ENCODE assay signal across 29 mouse cellular contexts in genomic region chr10:34209951-34210350, GRCm38 (mm10). TPM values are rescaled to one million over a fixed set of nuclear protein-coding genes. Genes with fewer than 3 reads are reported as not detected.
DNase-seq lines count a peak whose midpoint lies in the region; ATAC-seq and TF ChIP-seq lines count a peak whose summit lies in the region.
"Had no signal": no experiment of that assay in that cellular context is flagged by ENCODE, and none has a peak within 500 bp of the region (broad histone marks: within the 10 kb centered on the region; RNA-seq: fewer than 3 reads in every experiment).

No protein-coding gene starts in this region.

- no peak overlapping the region for H3K9ac ChIP-seq in CH12.LX (ENCODE audit: insufficient read depth, low read depth)
- H3K9ac ChIP-seq: forebrain, embryonic 13.5 days; heart, embryonic 12.5 days; intestine, embryonic 15.5 days; liver, embryonic 14.5 days; midbrain, embryonic 13.5 days; neural tube, embryonic 15.5 days had no signal

- dilution Hi-C loops in CH12.LX (cut with MboI; ENCODE audit: extremely low pct_ligation_motif_present, extremely low pct_unique_long_range_greater_than_20kb, low sequenced_read_pairs) = no loop called here

- H3K79me2 ChIP-seq in CH12.LX (replicated peaks; ENCODE audit: control insufficient read depth, extremely low read depth, insufficient read depth, poor library complexity, severe bottlenecking) = no peaks in the 10 kb centered on the region

- H3K27ac ChIP-seq in CH12.LX (ENCODE audit: insufficient read depth, low read depth) = no peak overlapping the region
- H3K27ac ChIP-seq: forebrain, embryonic 13.5 days; heart, adult 2 months; hindbrain, embryonic 10.5 days; hindbrain, postnatal 0 days; intestine, embryonic 15.5 days; liver, embryonic 14.5 days; midbrain, embryonic 13.5 days; neural tube, embryonic 15.5 days had no signal

- no peaks in the 10 kb centered on the region for H3K36me3 ChIP-seq in CH12.LX (replicated peaks in 1 of 2; ENCODE audit: control insufficient read depth in 1 of 2, insufficient read depth in 1 of 2, low read length in 1 of 2)
- H3K36me3 ChIP-seq: G1E; heart, embryonic 12.5 days; hindbrain, embryonic 10.5 days; intestine, embryonic 15.5 days; midbrain, embryonic 13.5 days; neural tube, embryonic 15.5 days had no signal

- 0 out of 2 replicates have a peak, but pooled peaks have one; percentile 20 for TF ChIP-seq EP300 in CH12.LX (IDR thresholded peaks at IDR 0.05; ENCODE audit: low read length)

- H3K4me1 ChIP-seq in CH12.LX (ENCODE audit: control insufficient read depth in 1 of 2, insufficient read depth in 2 of 2) = peaks cover 0 to 5% of the 10 kb centered on the region in 2 experiments; a peak in 1 of 4 replicates

- ATAC-seq in granulocyte monocyte progenitor cell, adult 5-6 weeks (replicated peaks; ENCODE audit: poor library complexity, severe bottlenecking) = peak; percentile 65
- ATAC-seq in monocyte, adult 5-6 weeks (replicated peaks; ENCODE audit: insufficient number of reproducible peaks, low FRiP score, low TSS enrichment, poor library complexity, severe bottlenecking) = peak; percentile 58
- ATAC-seq: forebrain, embryonic 13.5 days; hindbrain, postnatal 0 days; intestine, embryonic 15.5 days; midbrain, embryonic 13.5 days had no signal

- no peak overlapping the region for H3K4me3 ChIP-seq in CH12.LX (replicated peaks in 1 of 3; ENCODE audit: low read depth in 2 of 3, low read length in 2 of 3, poor library complexity in 1 of 3)
- H3K4me3 ChIP-seq: forebrain, embryonic 13.5 days; heart, adult 2 months; heart, embryonic 12.5 days; hindbrain, embryonic 10.5 days; intestine, embryonic 15.5 days; midbrain, embryonic 13.5 days; neural tube, embryonic 15.5 days had no signal

- in situ Hi-C loops in CH12.LX (cut with MboI; ENCODE audit: low pct_ligation_motif_present, low pct_unique_long_range_greater_than_20kb, low sequenced_read_pairs) = no loop called here

- no peak overlapping the region for H3K4me2 ChIP-seq in CH12.LX (ENCODE audit: insufficient read depth, low read depth, poor library complexity, severe bottlenecking)
- H3K4me2 ChIP-seq: forebrain, embryonic 13.5 days; heart, embryonic 12.5 days; intestine, embryonic 15.5 days; midbrain, embryonic 13.5 days; neural tube, embryonic 15.5 days had no signal

- peaks cover 4% of the 10 kb centered on the region for H3K9me3 ChIP-seq in CH12.LX (replicated peaks; ENCODE audit: low read length)
- H3K9me3 ChIP-seq: forebrain, embryonic 13.5 days; G1E; heart, embryonic 12.5 days; hindbrain, embryonic 10.5 days; intestine, embryonic 15.5 days; midbrain, embryonic 13.5 days; neural tube, embryonic 15.5 days had no signal

- no peak for TF ChIP-seq POLR2A in CH12.LX (IDR thresholded peaks at IDR 0.05; ENCODE audit: low read depth, low read length)

- TF ChIP-seq CTCF in CH12.LX (conservative IDR thresholded peaks at IDR 0.05 in 1 of 2, IDR thresholded peaks at IDR 0.05 in 1 of 2; ENCODE audit: low read depth in 2 of 2, low read length in 2 of 2) = no peak

- TF ChIP-seq RAD21 in CH12.LX (IDR thresholded peaks at IDR 0.05; ENCODE audit: low read depth, low read length) = no peak

- no peaks in the 10 kb centered on the region for H3K27me3 ChIP-seq in CH12.LX (replicated peaks)
- H3K27me3 ChIP-seq: forebrain, embryonic 13.5 days; heart, embryonic 12.5 days; intestine, embryonic 15.5 days; midbrain, embryonic 13.5 days; neural tube, embryonic 15.5 days had no signal

- DNase-seq in 416B (ENCODE audit: low read depth) (peak; percentile 42), CH12.LX (ENCODE audit: extremely low read depth) (no peak)
- no peak for DNase-seq in T-cell, adult 2 months (ENCODE audit: low spot score)
- no peak for DNase-seq in cerebellum, postnatal 14 days
- DNase-seq in yolk sac, embryonic 10.5 days (ENCODE audit: low spot score) = no peak
- DNase-seq: adrenal gland, postnatal 25 days; cerebellum, adult 18-20 months; cerebellum, postnatal 10 days; gastrocnemius, postnatal 14 days; kidney, adult 2 months; kidney, postnatal 36 days; left cerebral cortex, postnatal 4 days; lung, adult 2 months; lung, postnatal 14 days; spleen, adult 18-20 months; thymus, adult 2 months; thymus, postnatal 4 days had no signal

TF ChIP-seq in CH12.LX, 34 proteins besides CTCF, POLR2A, EP300 and RAD21:
- TF ChIP-seq MAFK (IDR thresholded peaks at IDR 0.05; ENCODE audit: insufficient replicate concordance, low read length) = peak; percentile 44; the same call in 1 of the 2 replicates
- TF ChIP-seq CHD1 (IDR thresholded peaks at IDR 0.05; ENCODE audit: low read depth, low read length) = no peak
- no peak for TF ChIP-seq TBP (conservative IDR thresholded peaks at IDR 0.05; ENCODE audit: low read depth, low read length)
- no peak for TF ChIP-seq NRF1 (IDR thresholded peaks at IDR 0.05; ENCODE audit: low read depth, low read length)
- TF ChIP-seq SIN3A (IDR thresholded peaks at IDR 0.05; ENCODE audit: low read length) = no peak
- TF ChIP-seq ZNF384 (IDR thresholded peaks at IDR 0.05; ENCODE audit: low read depth, low read length) = no peak
TF ChIP-seq in CH12.LX: peak in this region for 1.

RNA-seq across cellular contexts. Expression of gene Dse, which starts 2.4 kb away (rescaled TPM):
- total RNA-seq in CH12.LX (2012; rRNA removed) (not detected in 2 replicates), CH12.LX (2014; rRNA removed) (0.15 and 0.16 TPM in 2 replicates)
- polyA plus RNA-seq in CH12.LX (2012; ENCODE audit: insufficient read length, low read depth) = 0.10 TPM in 1 of 2 replicates, not detected in the other
- 1.5 TPM in 1 of 2 replicates, not detected in the other for total RNA-seq in granulocyte monocyte progenitor cell, adult 5-6 weeks (2014; fragmentation: Nextera tagmentation)
- 0.99 and 1.1 TPM in 2 replicates for total RNA-seq in granulocyte monocyte progenitor cell, adult 5-6 weeks (2017)
- total RNA-seq in monocyte, adult 5-6 weeks (2017) = 52.8 to 55.4 TPM (median 53.9 TPM) in 3 replicates
- polyA plus RNA-seq: G1E had no signal

Comparison
In these comparisons a context has a peak if more than half of its experiments do, and no peak if none do; other contexts are left out.
1. RNA of gene Dse, which starts 2.4 kb away (total RNA-seq): 52.8 to 55.4 TPM in monocyte, adult 5-6 weeks; 0.99 to 1.5 TPM in granulocyte monocyte progenitor cell, adult 5-6 weeks and 0.15 to 0.16 TPM in CH12.LX; every median in the first group is over 10 times any median in the second.